21 mouse cellular contexts compared by ENCODE assay signal in the genomic region with DNA sequence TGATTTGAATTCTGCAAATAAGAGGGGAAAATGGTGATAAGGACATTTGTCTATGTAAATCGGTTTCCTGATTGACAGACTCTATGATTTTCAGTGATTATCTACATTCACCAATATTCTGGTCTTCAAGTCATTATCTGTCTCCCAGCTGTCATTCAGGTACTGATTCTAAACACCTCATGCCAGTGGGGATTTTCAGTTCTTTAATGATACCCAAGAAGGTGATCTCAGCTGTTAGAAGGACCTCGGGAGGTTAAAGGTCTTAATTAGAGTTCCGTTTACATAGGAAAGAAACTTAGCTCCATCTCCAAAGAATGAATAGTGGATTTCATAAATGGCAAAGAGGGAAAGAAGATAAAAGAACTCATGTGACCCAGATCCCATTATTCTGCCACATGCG.
DNase-seq lines count a peak whose midpoint lies in the region; ATAC-seq and TF ChIP-seq lines count a peak whose summit lies in the region.
"Had no signal": no experiment of that assay in that cellular context is flagged by ENCODE, and none has a peak within 500 bp of the region (broad histone marks: within the 10 kb centered on the region; RNA-seq: fewer than 3 reads in every experiment).

No protein-coding gene starts in this region.

- ATAC-seq in midbrain, embryonic 11.5 days (ENCODE audit: low FRiP score): peak; percentile 75
- ATAC-seq in midbrain, embryonic 15.5 days (replicated peaks): no peak
- peak; percentile 45; the same call in 1 of the 2 replicates for ATAC-seq in midbrain, embryonic 13.5 days
- ATAC-seq: forebrain, embryonic 13.5 days; forebrain, embryonic 16.5 days had no signal

- H3K36me3 ChIP-seq in midbrain, embryonic 11.5 days (ENCODE audit: control insufficient read depth, insufficient read depth, low read length): no peaks in the 10 kb centered on the region
- no peaks in the 10 kb centered on the region for H3K36me3 ChIP-seq in midbrain, embryonic 15.5 days (replicated peaks)
- H3K36me3 ChIP-seq in midbrain, embryonic 13.5 days: no peaks in the 10 kb centered on the region
- no peaks in the 10 kb centered on the region for H3K36me3 ChIP-seq in midbrain, embryonic 10.5 days
- H3K36me3 ChIP-seq: embryonic facial prominence, embryonic 13.5 days; embryonic facial prominence, embryonic 15.5 days; forebrain, embryonic 10.5 days had no signal

- no peaks in the 10 kb centered on the region for H3K4me1 ChIP-seq in midbrain, embryonic 11.5 days (ENCODE audit: control insufficient read depth, insufficient read depth, low read length)
- H3K4me1 ChIP-seq in midbrain, embryonic 15.5 days: no peaks in the 10 kb centered on the region
- peaks cover 4% of the 10 kb centered on the region; the same call in 1 of the 2 replicates for H3K4me1 ChIP-seq in midbrain, embryonic 13.5 days (replicated peaks)
- H3K4me1 ChIP-seq in midbrain, embryonic 10.5 days: no peaks in the 10 kb centered on the region
- H3K4me1 ChIP-seq: embryonic facial prominence, embryonic 13.5 days; embryonic facial prominence, embryonic 15.5 days; forebrain, embryonic 13.5 days had no signal

- no peak for DNase-seq in midbrain, embryonic 11.5 days (ENCODE audit: low spot score, missing footprints)
- DNase-seq in midbrain, embryonic 10.5 days (ENCODE audit: low spot score): no peak
- DNase-seq in brain, embryonic 14.5 days (ENCODE audit: low read depth): peak; percentile 41
- no peak for DNase-seq in cerebellum, adult 9-10 months
- DNase-seq: adrenal gland, adult 2 months; adrenal gland, postnatal 10 days; adrenal gland, postnatal 25 days; cerebellum, adult 11-12 months; cerebellum, adult 2 months; cerebellum, adult 9-11 months; cerebellum, postnatal 14 days; cerebellum, postnatal 36 days; embryo, embryonic 11 days had no signal

- no peak overlapping the region for H3K4me3 ChIP-seq in midbrain, embryonic 11.5 days (ENCODE audit: low read depth, low read length)
- H3K4me3 ChIP-seq in midbrain, embryonic 15.5 days: no peak overlapping the region
- H3K4me3 ChIP-seq in midbrain, embryonic 13.5 days (replicated peaks): no peak overlapping the region
- H3K4me3 ChIP-seq in midbrain, embryonic 10.5 days: no peak overlapping the region
- H3K4me3 ChIP-seq: embryonic facial prominence, embryonic 13.5 days; embryonic facial prominence, embryonic 15.5 days; erythroblast, embryonic 14.5 days; forebrain, embryonic 10.5 days; forebrain, embryonic 13.5 days had no signal

- no peak for TF ChIP-seq POLR2A in brain, embryonic 14.5 days (IDR thresholded peaks at IDR 0.05; ENCODE audit: borderline replicate concordance, extremely low read depth, insufficient read depth, insufficient read length, poor library complexity, severe bottlenecking)

- no peak overlapping the region for H3K9ac ChIP-seq in midbrain, embryonic 11.5 days (ENCODE audit: low read length)
- no peak overlapping the region for H3K9ac ChIP-seq in midbrain, embryonic 15.5 days
- no peak overlapping the region for H3K9ac ChIP-seq in midbrain, embryonic 13.5 days (replicated peaks)
- H3K9ac ChIP-seq: embryonic facial prominence, embryonic 13.5 days; embryonic facial prominence, embryonic 15.5 days; forebrain, embryonic 13.5 days had no signal

- 79% methylated on average over 4 of the region's 4 CpGs for WGBS in midbrain, embryonic 11.5 days
- whole genome bisulfite sequencing in midbrain, embryonic 15.5 days: 50% methylated on average over 4 of the region's 4 CpGs
- 61% methylated on average over 4 of the region's 4 CpGs for WGBS in midbrain, embryonic 13.5 days
- 75% methylated on average over 4 of the region's 4 CpGs for WGBS in midbrain, embryonic 10.5 days

- no peaks in the 10 kb centered on the region for H3K27me3 ChIP-seq in midbrain, embryonic 11.5 days (ENCODE audit: control insufficient read depth, insufficient read depth, low read length)
- no peaks in the 10 kb centered on the region for H3K27me3 ChIP-seq in midbrain, embryonic 15.5 days (replicated peaks)
- no peaks in the 10 kb centered on the region for H3K27me3 ChIP-seq in midbrain, embryonic 13.5 days
- H3K27me3 ChIP-seq in midbrain, embryonic 10.5 days (ENCODE audit: low read depth, poor library complexity, severe bottlenecking): no peaks in the 10 kb centered on the region
- H3K27me3 ChIP-seq: embryonic facial prominence, embryonic 13.5 days; embryonic facial prominence, embryonic 15.5 days; forebrain, embryonic 13.5 days had no signal

- no peak overlapping the region for H3K4me2 ChIP-seq in midbrain, embryonic 11.5 days
- H3K4me2 ChIP-seq in midbrain, embryonic 15.5 days: no peak overlapping the region
- H3K4me2 ChIP-seq in midbrain, embryonic 13.5 days (replicated peaks): no peak overlapping the region
- H3K4me2 ChIP-seq: embryonic facial prominence, embryonic 13.5 days; embryonic facial prominence, embryonic 15.5 days; forebrain, embryonic 13.5 days had no signal

- TF ChIP-seq CTCF in brain, embryonic 14.5 days (IDR thresholded peaks at IDR 0.05; ENCODE audit: borderline replicate concordance, extremely low read depth, insufficient read depth, insufficient read length): no peak

- H3K27ac ChIP-seq in midbrain, embryonic 11.5 days (ENCODE audit: low read depth, low read length): no peak overlapping the region
- H3K27ac ChIP-seq in midbrain, embryonic 15.5 days: no peak overlapping the region
- no peak overlapping the region for H3K27ac ChIP-seq in midbrain, embryonic 13.5 days
- H3K27ac ChIP-seq in midbrain, embryonic 10.5 days (replicated peaks): no peak overlapping the region
- H3K27ac ChIP-seq: embryonic facial prominence, embryonic 13.5 days; embryonic facial prominence, embryonic 15.5 days; forebrain, embryonic 10.5 days; forebrain, embryonic 13.5 days had no signal

- H3K9me3 ChIP-seq in midbrain, embryonic 11.5 days (ENCODE audit: control insufficient read depth, low read length): no peaks in the 10 kb centered on the region
- H3K9me3 ChIP-seq in midbrain, embryonic 15.5 days: no peaks in the 10 kb centered on the region
- no peaks in the 10 kb centered on the region for H3K9me3 ChIP-seq in midbrain, embryonic 13.5 days
- no peaks in the 10 kb centered on the region for H3K9me3 ChIP-seq in midbrain, embryonic 10.5 days (replicated peaks)
- H3K9me3 ChIP-seq: embryonic facial prominence, embryonic 13.5 days; embryonic facial prominence, embryonic 15.5 days; forebrain, embryonic 10.5 days; forebrain, embryonic 13.5 days had no signal
